Mouse (Mus musculus) heart, postnatal 0 days (tissue): Measurements from ENCODE around the gene Maml2. TPM values are rescaled to one million over a fixed set of nuclear protein-coding genes. Genes with fewer than 3 reads are reported as not detected.
A peak's percentile ranks its signal among the peaks of the same experiment; 100 is the strongest.

Experiments used
- ATAC-seq: fragments of 200-750 bp; cut with Nextera tagmentation; 2 replicates; pipeline ENCODE4 v1.8.0; 2017; ENCODE audit warnings: low read depth, moderate number of reproducible peaks, moderate library complexity; ENCODE audit not compliant: insufficient read depth
- DNase-seq: peaks from one replicate; pipeline ENCODE4 v3.0.0-alpha.2; 2016; ENCODE audit warnings: low spot score
- H3K27ac ChIP-seq: fragments of 300-500 bp; sonication (generic); 2 replicates; pipeline ENCODE4 v1.5.1; 2014; ENCODE audit warnings: low read depth, mild to moderate bottlenecking
- H3K27me3 ChIP-seq: fragments of 300-500 bp; sonication (generic); 2 replicates; pipeline ENCODE4 v1.6.1; 2014; ENCODE audit warnings: low read length, mixed read lengths; ENCODE audit not compliant: control insufficient read depth, insufficient read depth
- H3K36me3 ChIP-seq: fragments of 300-500 bp; sonication (generic); replicated peaks from 2 replicates; pipeline ENCODE4 v1.6.1; 2014; ENCODE audit warnings: low read length, mixed read lengths; ENCODE audit not compliant: control insufficient read depth, insufficient read depth
- H3K4me1 ChIP-seq: fragments of 300-500 bp; sonication (generic); 2 replicates; pipeline ENCODE4 v1.6.1; 2014; ENCODE audit warnings: antibody characterized with exemption; ENCODE audit not compliant: control insufficient read depth, insufficient read depth
- H3K4me2 ChIP-seq: fragments of 300-500 bp; sonication (generic); 2 replicates; pipeline ENCODE4 v1.6.1; 2014; ENCODE audit warnings: low read depth, mild to moderate bottlenecking, low read length, moderate library complexity
- H3K4me3 ChIP-seq: fragments of 300-500 bp; sonication (generic); 2 replicates; pipeline ENCODE4 v1.5.1; 2014; ENCODE audit warnings: low read depth, low read length
- H3K9ac ChIP-seq: fragments of 300-500 bp; sonication (generic); replicated peaks from 2 replicates; pipeline ENCODE4 v1.6.1; 2014; ENCODE audit warnings: low read depth, low read length, mixed read lengths
- H3K9me3 ChIP-seq: fragments of 300-500 bp; sonication (generic); replicated peaks from 2 replicates; pipeline ENCODE4 v1.6.1; 2016; ENCODE audit warnings: low read length; ENCODE audit not compliant: control insufficient read depth
- CTCF ChIP-seq: IDR thresholded peaks from 2 replicates; pipeline ENCODE4 v1.5.1; 2016; ENCODE audit warnings: antibody characterized with exemption, control low read depth, low read depth
- EP300 ChIP-seq: IDR thresholded peaks from 2 replicates; pipeline ENCODE4 v1.6.1; 2016; ENCODE audit warnings: antibody characterized with exemption, low read depth
- WGBS: fragments of 180-500 bp; shearing (Covaris S2); extraction: QIAGEN DNeasy Blood & Tissue Kit; methylation state at CpG from one replicate; pipeline ENCODE4 v1.1.7; 2014; 5-methylcytosine and 5-hydroxymethylcytosine counted together
- polyA plus RNA-seq: library from polyadenylated mRNA; unstranded; fragments of >200 nt; fragmentation: Nextera tagmentation; extraction: Ambion mirVana; gene quantifications from 2 replicates; pipeline ENCODE4 v1.2.1, GENCODE M21; 2015
- total RNA-seq: library from RNA; depleted of rRNA; stranded (reverse); fragments of >200 nt; gene quantifications from 2 replicates; pipeline ENCODE4 v1.2.3, GENCODE M21; 2014; ENCODE audit warnings: low replicate concordance

Maml2 gene
- total and polyA plus RNA-seq, 2 experiments from 2014 or later, result 6.0 to 7.0 TPM

- Histone ChIP-seq H3K27ac (no peak overlapping the region), H3K9me3 (no peaks in the 10 kb centered on the region), H3K36me3 (no peaks in the 10 kb centered on the region), H3K4me1 (peaks cover 2% of the 10 kb centered on the region; the same call in 1 of the 2 replicates), H3K9ac (no peak overlapping the region), H3K4me3 (no peak overlapping the region), H3K4me2 (no peak overlapping the region), H3K27me3 (no peaks in the 10 kb centered on the region)
- no peak for TF ChIP-seq CTCF
- no peak for TF ChIP-seq EP300
- no peak for DNase-seq
- ATAC-seq, result no peak
- 81% methylated on average over 8 of the region's 8 CpGs for WGBS
These were observed 305.9 kb downstream of the Maml2 start for GRCm38 (mm10) chr9:13603533-13604143.

- H3K9ac ChIP-seq, result no peak overlapping the region
- H3K4me1 ChIP-seq, result peaks cover 14% of the 10 kb centered on the region
- TF ChIP-seq EP300, result no peak
- no peak for TF ChIP-seq CTCF
- H3K9me3 ChIP-seq, result no peaks in the 10 kb centered on the region
- no peaks in the 10 kb centered on the region for H3K36me3 ChIP-seq
- ATAC-seq, result no peak
- H3K27me3 ChIP-seq, result no peaks in the 10 kb centered on the region
- WGBS, result 58% methylated on average over 8 of the region's 8 CpGs
- H3K4me3 ChIP-seq, result no peak overlapping the region
- no peak overlapping the region for H3K4me2 ChIP-seq
- no peak overlapping the region for H3K27ac ChIP-seq
- DNase-seq, result no peak
These were observed 309.9 kb downstream of the Maml2 start for GRCm38 (mm10) chr9:13607609-13608185.

DNA sequence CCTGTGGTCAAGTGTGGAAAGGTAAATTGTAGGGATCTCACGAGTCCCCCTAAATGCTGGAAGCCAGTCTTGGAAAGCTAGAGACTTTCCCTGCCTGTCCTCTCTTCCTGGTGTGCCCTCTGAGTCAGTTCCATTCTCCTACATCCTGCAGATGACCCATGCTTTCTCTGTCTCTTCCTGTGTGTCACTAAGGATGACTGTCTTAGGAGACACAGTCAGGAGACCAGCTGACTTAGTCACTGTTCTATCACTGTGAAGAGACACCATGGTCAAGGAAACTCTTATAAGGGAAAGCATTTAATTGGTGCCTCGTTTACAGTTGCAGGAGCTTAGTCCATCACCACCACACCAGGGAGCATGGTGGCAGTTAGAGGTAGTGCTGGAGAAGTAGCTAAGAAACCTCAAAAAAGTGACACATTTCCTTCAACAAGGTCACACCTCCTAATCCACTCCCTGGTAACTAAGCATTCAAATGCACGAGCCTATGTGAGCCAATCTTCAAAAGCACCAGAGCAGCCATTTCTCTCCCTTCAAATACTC is 310.8 kb downstream of the Maml2 start:
- WGBS, result 47% methylated on average over 3 of the region's 3 CpGs
- Histone ChIP-seq H3K4me1 (peaks cover 16% of the 10 kb centered on the region), H3K27ac (no peak overlapping the region), H3K9ac (no peak overlapping the region), H3K4me3 (no peak overlapping the region), H3K36me3 (no peaks in the 10 kb centered on the region), H3K4me2 (no peak overlapping the region), H3K27me3 (no peaks in the 10 kb centered on the region), H3K9me3 (no peaks in the 10 kb centered on the region)
- no peak for ATAC-seq
- TF ChIP-seq EP300, result no peak
- no peak for TF ChIP-seq CTCF
- no peak for DNase-seq

DNA sequence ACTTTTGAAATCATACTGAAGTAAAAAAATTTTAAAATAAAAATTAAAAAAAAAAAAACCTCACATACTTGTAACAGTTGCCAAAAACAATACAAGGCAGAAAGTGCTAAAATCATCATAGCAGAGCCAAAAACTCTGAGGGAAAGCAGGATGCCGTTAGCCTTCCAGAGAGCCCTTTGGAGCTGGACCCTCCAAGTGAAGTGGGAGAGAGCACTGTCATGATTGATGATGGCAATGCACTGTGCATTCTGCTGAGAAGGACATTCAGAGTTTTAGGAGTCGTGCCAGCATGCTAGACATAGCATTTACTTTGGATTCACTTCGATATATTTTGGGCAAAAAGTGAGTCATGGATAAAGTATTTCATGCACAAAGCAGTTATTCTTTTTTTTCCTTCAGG is 313.8 kb downstream of the Maml2 start:
- DNase-seq (peak; percentile 38), ATAC-seq (no peak)
- Histone ChIP-seq H3K27ac (peak overlapping the region; percentile 11; the same call in 1 of the 2 replicates), H3K9ac (no peak overlapping the region), H3K27me3 (no peaks in the 10 kb centered on the region), H3K4me2 (no peak overlapping the region), H3K4me1 (peaks cover 20% of the 10 kb centered on the region), H3K4me3 (no peak overlapping the region), H3K9me3 (no peaks in the 10 kb centered on the region), H3K36me3 (no peaks in the 10 kb centered on the region)
- TF ChIP-seq CTCF (no peak), EP300 (no peak)
- WGBS, result 44% methylated on average over 3 of the region's 3 CpGs

DNA sequence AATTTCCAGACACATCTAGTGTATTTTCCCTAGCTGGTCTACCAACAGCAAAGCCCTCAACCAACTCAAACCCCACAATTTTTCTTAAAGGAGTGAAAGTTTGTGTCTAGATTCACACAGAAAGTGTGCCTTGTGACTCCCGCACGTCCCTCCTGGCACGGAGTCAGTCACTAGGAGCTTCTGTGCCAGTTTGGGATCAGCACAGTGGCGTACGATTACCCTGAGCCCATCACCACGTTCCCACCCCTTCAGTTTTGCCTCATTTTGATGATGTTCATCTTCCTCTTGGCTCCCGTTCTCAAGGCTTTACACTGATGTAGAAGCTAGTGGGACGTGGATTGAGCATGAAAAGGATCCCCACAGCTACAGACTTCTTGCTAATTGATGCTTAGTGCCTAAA is 314.6 kb downstream of the Maml2 start:
- ATAC-seq, result no peak

More for the DNA sequence above, 314.6 kb downstream of the Maml2 start:
- H3K27ac ChIP-seq, result no peak overlapping the region; the same call in 1 of the 2 replicates
- no peaks in the 10 kb centered on the region for H3K9me3 ChIP-seq
- TF ChIP-seq EP300 (no peak), CTCF (no peak)
- no peak overlapping the region for H3K9ac ChIP-seq
- no peaks in the 10 kb centered on the region for H3K36me3 ChIP-seq
- no peaks in the 10 kb centered on the region for H3K27me3 ChIP-seq
- H3K4me1 ChIP-seq, result peaks cover 20% of the 10 kb centered on the region
- no peak overlapping the region for H3K4me2 ChIP-seq
- no peak for DNase-seq
- no peak overlapping the region for H3K4me3 ChIP-seq
- WGBS, result 68% methylated on average over 8 of the region's 8 CpGs
